Mouse (Mus musculus) MEL (cell line): ENCODE data around the gene Nans. TPM values are rescaled to one million over a fixed set of nuclear protein-coding genes. Genes with fewer than 3 reads are reported as not detected.

ENCODE experiments used
- DNase-seq: peaks from one replicate; pipeline ENCODE4 v3.0.0; 2011; ENCODE audit warnings: low read depth, low spot score
- H3K27ac ChIP-seq: 2 replicates; pipeline ENCODE4 v1.5.1; 2012; ENCODE audit warnings: low read depth, mild to moderate bottlenecking, control low read depth, low read length, moderate library complexity; ENCODE audit not compliant: control insufficient read depth
- H3K27me3 ChIP-seq, 2 experiments: fragments of 150-350 bp in 1 of 2; sonication (generic) in 1 of 2; 2 replicates each; pipeline ENCODE4 v1.6.1; 2012; ENCODE audit warnings: low read length in 2 of 2, mild to moderate bottlenecking in 2 of 2, improper control_type of control experiment in 1 of 2, moderate library complexity in 1 of 2; ENCODE audit not compliant: insufficient read depth in 2 of 2, control insufficient read depth in 1 of 2
- H3K36me3 ChIP-seq, 2 experiments: 2 replicates each; pipeline ENCODE4 v1.6.1; 2012 to 2014; ENCODE audit warnings: low read length in 2 of 2, improper control_type of control experiment in 1 of 2, inconsistent platforms in 1 of 2, mild to moderate bottlenecking in 1 of 2; ENCODE audit not compliant: insufficient read depth in 2 of 2, control insufficient read depth in 1 of 2
- H3K4me1 ChIP-seq, 2 experiments: fragments of 150-350 bp in 1 of 2; sonication (generic) in 1 of 2; 2 replicates each; pipeline ENCODE4 v1.6.1; 2012; ENCODE audit warnings: low read length in 2 of 2, improper control_type of control experiment in 1 of 2, mild to moderate bottlenecking in 1 of 2; ENCODE audit not compliant: insufficient read depth in 2 of 2, control insufficient read depth in 1 of 2
- H3K4me3 ChIP-seq, 2 experiments: fragments of 150-350 bp in 1 of 2; sonication (generic) in 1 of 2; 2 replicates each; pipeline ENCODE4 v1.5.1; 2012; ENCODE audit warnings: low read depth in 2 of 2, low read length in 2 of 2, mild to moderate bottlenecking in 2 of 2, moderate library complexity in 2 of 2, control low read depth in 1 of 2, improper control_type of control experiment in 1 of 2; ENCODE audit not compliant: control insufficient read depth in 1 of 2, insufficient read depth in 1 of 2
- H3K79me2 ChIP-seq: 2 replicates; pipeline ENCODE4 v1.6.1; 2012; ENCODE audit warnings: mild to moderate bottlenecking, low read length, moderate library complexity; ENCODE audit not compliant: control insufficient read depth, poor library complexity, insufficient read depth
- H3K9ac ChIP-seq: 2 replicates; pipeline ENCODE4 v1.6.1; 2012; ENCODE audit warnings: low read depth, mild to moderate bottlenecking, control low read depth, low read length, moderate library complexity; ENCODE audit not compliant: control insufficient read depth, poor library complexity, severe bottlenecking
- H3K9me3 ChIP-seq: fragments of 150-350 bp; sonication (generic); replicated peaks from 2 replicates; pipeline ENCODE4 v1.6.1; 2012; ENCODE audit warnings: mild to moderate bottlenecking, low read length, improper control_type of control experiment, moderate library complexity; ENCODE audit not compliant: insufficient read depth
- BHLHE40 ChIP-seq: IDR thresholded peaks from 2 replicates; pipeline ENCODE4 v1.6.1; 2012; ENCODE audit warnings: low read depth, mild to moderate bottlenecking, inconsistent platforms, low read length, improper control_type of control experiment, borderline replicate concordance
- CHD1 ChIP-seq: IDR thresholded peaks from 2 replicates; pipeline ENCODE4 v1.6.1; 2012; ENCODE audit warnings: low read depth, mild to moderate bottlenecking, inconsistent platforms, low read length, improper control_type of control experiment
- CHD2 ChIP-seq: IDR thresholded peaks from 2 replicates; pipeline ENCODE4 v1.6.1; 2011; ENCODE audit warnings: low read length, improper control_type of control experiment
- KAT2A ChIP-seq: conservative IDR thresholded peaks from 2 replicates; pipeline ENCODE4 v1.6.1; 2012; ENCODE audit warnings: low read depth, low read length, improper control_type of control experiment, inconsistent platforms
- MAFK ChIP-seq: IDR thresholded peaks from 2 replicates; pipeline ENCODE4 v1.6.1; 2011; ENCODE audit warnings: low read depth, mild to moderate bottlenecking, low read length, improper control_type of control experiment, borderline replicate concordance
- MAZ ChIP-seq: IDR thresholded peaks from 2 replicates; pipeline ENCODE4 v1.6.1; 2012; ENCODE audit warnings: low read depth, mild to moderate bottlenecking, inconsistent platforms, low read length, improper control_type of control experiment
- MXI1 ChIP-seq: IDR thresholded peaks from 2 replicates; pipeline ENCODE4 v1.6.1; 2011; ENCODE audit warnings: mild to moderate bottlenecking, low read depth, low read length, improper control_type of control experiment
- MYC ChIP-seq: IDR thresholded peaks from 2 replicates; pipeline ENCODE4 v1.6.1; 2011; ENCODE audit warnings: low read depth, mild to moderate bottlenecking, low read length, improper control_type of control experiment, moderate library complexity
- NRF1 ChIP-seq: IDR thresholded peaks from 2 replicates; pipeline ENCODE4 v1.6.1; 2014; ENCODE audit warnings: low read depth, mild to moderate bottlenecking, inconsistent platforms, low read length, improper control_type of control experiment, moderate library complexity; ENCODE audit not compliant: poor library complexity, insufficient read depth, severe bottlenecking
- SMC3 ChIP-seq: IDR thresholded peaks from 2 replicates; pipeline ENCODE4 v1.6.1; 2011; ENCODE audit warnings: low read depth, low read length, improper control_type of control experiment
- USF1 ChIP-seq: IDR thresholded peaks from 2 replicates; pipeline ENCODE4 v1.6.1; 2014; ENCODE audit warnings: low read depth, mild to moderate bottlenecking, inconsistent platforms, low read length, improper control_type of control experiment, moderate library complexity
- USF2 ChIP-seq, 2 experiments: IDR thresholded peaks; 2 replicates each; pipeline ENCODE4 v1.6.1; 2011 to 2012; ENCODE audit warnings: improper control_type of control experiment in 2 of 2, low read length in 2 of 2, borderline replicate concordance in 1 of 2, inconsistent platforms in 1 of 2, low read depth in 1 of 2, mild to moderate bottlenecking in 1 of 2; ENCODE audit not compliant: insufficient read depth in 1 of 2
- ZKSCAN1 ChIP-seq: IDR thresholded peaks from 2 replicates; pipeline ENCODE4 v1.6.1; 2012; ENCODE audit warnings: low read depth, mild to moderate bottlenecking, inconsistent platforms, low read length, improper control_type of control experiment, moderate library complexity
- polyA plus RNA-seq, 2 experiments: library from polyadenylated mRNA; stranded (reverse) in 1 of 2; unstranded in 1 of 2; fragments of >175 nt in 1 of 2; fragments of >200 nt in 1 of 2; gene quantifications; 2 replicates each; pipeline versions ENCODE4 v1.2.1 to v1.2.4; 2012; ENCODE audit warnings: low replicate concordance in 2 of 2, low read depth in 1 of 2; ENCODE audit not compliant: insufficient read length in 2 of 2, insufficient read depth in 1 of 2, missing spikeins in 1 of 2
- total RNA-seq: library from RNA; depleted of rRNA; stranded (reverse); fragments of 300-350 nt; gene quantifications from 2 replicates; pipeline ENCODE4 v1.2.3, GENCODE M21; 2012; rRNA removed

Nans gene
- total and polyA plus RNA-seq, 3 experiments: 136 to 246 (median 182) TPM

GRCm38 (mm10) chr4:46550406-46550805 lies 61.4 kb downstream of the Nans start:
- H3K36me3 ChIP-seq: peaks cover 0 to 16% of the 10 kb centered on the region in 2 experiments; a peak in 2 of 4 replicates

More at GRCm38 (mm10) chr4:46550406-46550805, 61.4 kb downstream of the Nans start:
- Histone ChIP-seq H3K79me2 (no peaks in the 10 kb centered on the region), H3K27me3 (no peaks in the 10 kb centered on the region), H3K9ac (no peak overlapping the region)
- TF ChIP-seq CHD1: no peak
- no peak for TF ChIP-seq USF1
- TF ChIP-seq BHLHE40: no peak
- no peak for TF ChIP-seq MAFK
- TF ChIP-seq MAZ: no peak
- TF ChIP-seq SMC3: no peak
- no peak for TF ChIP-seq USF2 (IDR thresholded peaks at IDR 0.05; ENCODE audit: borderline replicate concordance in 1 of 2, insufficient read depth in 1 of 2, low read depth in 1 of 2, low read length in 2 of 2)
- no peak for TF ChIP-seq KAT2A
- no peak for TF ChIP-seq MXI1
- TF ChIP-seq CHD2: no peak
- TF ChIP-seq MYC: no peak
- TF ChIP-seq NRF1: no peak
- TF ChIP-seq ZKSCAN1: no peak
- TF ChIP-seq, all 39 proteins: peak for 0
- H3K4me3 ChIP-seq: no peak overlapping the region
- H3K27ac ChIP-seq: no peak overlapping the region
- no peak for DNase-seq
- peaks cover 17 to 37% of the 10 kb centered on the region in 2 experiments for H3K4me1 ChIP-seq
- H3K9me3 ChIP-seq: no peaks in the 10 kb centered on the region

Other genes starting within 250 kb of the Nans start
- 0.04 TPM in 1 of 2 replicates, not detected in the other for gene Foxe1, start 145.6 kb upstream of the Nans start, total RNA-seq
- not detected for gene Foxe1, start 145.6 kb upstream of the Nans start, polyA plus RNA-seq
- gene Trmo, start 99.8 kb upstream of the Nans start, total RNA-seq: 4.1 and 5.0 TPM in 2 replicates
- 1 to 10 TPM in 1 of 2 experiments, not detected in 1; 3.5 TPM for gene Trmo, start 99.8 kb upstream of the Nans start, polyA plus RNA-seq
- 7.4 and 11.8 TPM in 2 replicates for gene Hemgn, start 75.7 kb upstream of the Nans start, total RNA-seq
- gene Hemgn, start 75.7 kb upstream of the Nans start, polyA plus RNA-seq: 10 to 100 TPM in 1 of 2 experiments, not detected in 1; 19.9 TPM
- gene Anp32b, start 38.3 kb upstream of the Nans start, total RNA-seq: 41.1 and 53.7 TPM in 2 replicates
- 100 to 1,000 TPM in 1 of 2 experiments, not detected in 1; 547 TPM for gene Anp32b, start 38.3 kb upstream of the Nans start, polyA plus RNA-seq
- gene Trim14, start 46.9 kb downstream of the Nans start, total RNA-seq: 0.82 and 1.1 TPM in 2 replicates
- 1 to 10 TPM in 1 of 2 experiments, not detected in 1; 5.1 TPM for gene Trim14, start 46.9 kb downstream of the Nans start, polyA plus RNA-seq
- gene Coro2a, start 113.0 kb downstream of the Nans start, total RNA-seq: 0.35 and 1.2 TPM in 2 replicates
- 1 to 10 TPM in 1 of 2 experiments, not detected in 1; 6.8 TPM for gene Coro2a, start 113.0 kb downstream of the Nans start, polyA plus RNA-seq
- 0.19 and 0.20 TPM in 2 replicates for gene Tbc1d2, start 161.0 kb downstream of the Nans start, total RNA-seq
- gene Tbc1d2, start 161.0 kb downstream of the Nans start, polyA plus RNA-seq: under 1 TPM in 1 of 2 experiments, not detected in 1; 0.36 TPM